Mouse (Mus musculus): ENCODE data around the gene Cacng2. TPM values are rescaled to one million over a fixed set of nuclear protein-coding genes. Genes with fewer than 3 reads are reported as not detected.

Gene Cacng2
- polyA plus RNA-seq, 1 experiment from 2014 or later, result 0.25 TPM

- no peaks in the 10 kb centered on the region for H3K4me1 ChIP-seq (ENCODE audit: control insufficient read depth, insufficient read depth, low read length)
- no peaks in the 10 kb centered on the region for H3K27me3 ChIP-seq (ENCODE audit: control insufficient read depth, insufficient read depth, low read length)
- no peak overlapping the region for H3K4me2 ChIP-seq (ENCODE audit: low read depth, low read length)
- H3K9me3 ChIP-seq (replicated peaks; ENCODE audit: control insufficient read depth, low read length), result no peaks in the 10 kb centered on the region
- ATAC-seq (replicated peaks; ENCODE audit: insufficient number of reproducible peaks, low FRiP score, low TSS enrichment, low read depth) (no peak), DNase-seq (ENCODE audit: low spot score) (no peak)
- no peak overlapping the region for H3K9ac ChIP-seq (replicated peaks; ENCODE audit: low read length)
- H3K36me3 ChIP-seq (replicated peaks; ENCODE audit: control insufficient read depth, insufficient read depth, low read depth, low read length), result no peaks in the 10 kb centered on the region
- no peak overlapping the region for H3K4me3 ChIP-seq (ENCODE audit: low read depth, low read length)
- H3K27ac ChIP-seq (replicated peaks; ENCODE audit: low read depth, low read length), result no peak overlapping the region
- WGBS, result 55% methylated on average over 6 of the region's 6 CpGs
Measured at GRCm38 (mm10) chr15:78064340-78064739, 55.5 kb downstream of the Cacng2 start.

GRCm38 (mm10) chr15:78062467-78062866 is 57.4 kb downstream of the Cacng2 start:
- Histone ChIP-seq H3K27ac (replicated peaks; ENCODE audit: low read depth, low read length) (no peak overlapping the region), H3K36me3 (replicated peaks; ENCODE audit: control insufficient read depth, insufficient read depth, low read depth, low read length) (no peaks in the 10 kb centered on the region), H3K9ac (replicated peaks; ENCODE audit: low read length) (no peak overlapping the region), H3K9me3 (replicated peaks; ENCODE audit: control insufficient read depth, low read length) (no peaks in the 10 kb centered on the region), H3K4me3 (ENCODE audit: low read depth, low read length) (no peak overlapping the region), H3K4me2 (ENCODE audit: low read depth, low read length) (no peak overlapping the region), H3K4me1 (ENCODE audit: control insufficient read depth, insufficient read depth, low read length) (no peaks in the 10 kb centered on the region), H3K27me3 (ENCODE audit: control insufficient read depth, insufficient read depth, low read length) (no peaks in the 10 kb centered on the region)
- DNase-seq (ENCODE audit: low spot score) (no peak), ATAC-seq (replicated peaks; ENCODE audit: insufficient number of reproducible peaks, low FRiP score, low TSS enrichment, low read depth) (no peak)
- WGBS, result 82% methylated on average over 14 of the region's 14 CpGs

- WGBS, result 83% methylated on average over 1 of the region's 1 CpGs
- Histone ChIP-seq H3K9ac (replicated peaks; ENCODE audit: low read length) (no peak overlapping the region), H3K4me2 (ENCODE audit: low read depth, low read length) (no peak overlapping the region), H3K4me3 (ENCODE audit: low read depth, low read length) (no peak overlapping the region), H3K36me3 (replicated peaks; ENCODE audit: control insufficient read depth, insufficient read depth, low read depth, low read length) (no peaks in the 10 kb centered on the region), H3K27ac (replicated peaks; ENCODE audit: low read depth, low read length) (no peak overlapping the region), H3K9me3 (replicated peaks; ENCODE audit: control insufficient read depth, low read length) (no peaks in the 10 kb centered on the region), H3K4me1 (ENCODE audit: control insufficient read depth, insufficient read depth, low read length) (no peaks in the 10 kb centered on the region), H3K27me3 (ENCODE audit: control insufficient read depth, insufficient read depth, low read length) (no peaks in the 10 kb centered on the region)
- no peak for DNase-seq (ENCODE audit: low spot score)
- ATAC-seq (replicated peaks; ENCODE audit: insufficient number of reproducible peaks, low FRiP score, low TSS enrichment, low read depth), result no peak
Measured at GRCm38 (mm10) chr15:78056930-78057329, 62.9 kb downstream of the Cacng2 start.

- Histone ChIP-seq H3K9me3 (replicated peaks; ENCODE audit: control insufficient read depth, low read length) (no peaks in the 10 kb centered on the region), H3K36me3 (replicated peaks; ENCODE audit: control insufficient read depth, insufficient read depth, low read depth, low read length) (no peaks in the 10 kb centered on the region), H3K4me1 (ENCODE audit: control insufficient read depth, insufficient read depth, low read length) (no peaks in the 10 kb centered on the region), H3K4me3 (ENCODE audit: low read depth, low read length) (no peak overlapping the region), H3K27me3 (ENCODE audit: control insufficient read depth, insufficient read depth, low read length) (no peaks in the 10 kb centered on the region), H3K27ac (replicated peaks; ENCODE audit: low read depth, low read length) (no peak overlapping the region), H3K9ac (replicated peaks; ENCODE audit: low read length) (no peak overlapping the region), H3K4me2 (ENCODE audit: low read depth, low read length) (no peak overlapping the region)
- ATAC-seq (replicated peaks; ENCODE audit: insufficient number of reproducible peaks, low FRiP score, low TSS enrichment, low read depth) (no peak), DNase-seq (ENCODE audit: low spot score) (no peak)
- WGBS, result 85% methylated on average over 10 of the region's 10 CpGs
Measured at GRCm38 (mm10) chr15:78050682-78051081, 69.1 kb downstream of the Cacng2 start.

- no peaks in the 10 kb centered on the region for H3K9me3 ChIP-seq (replicated peaks; ENCODE audit: control insufficient read depth, low read length)
- H3K9ac ChIP-seq (replicated peaks; ENCODE audit: low read length), result no peak overlapping the region
- no peak overlapping the region for H3K4me2 ChIP-seq (ENCODE audit: low read depth, low read length)
- WGBS, result 78% methylated on average over 2 of the region's 2 CpGs
- H3K4me1 ChIP-seq (ENCODE audit: control insufficient read depth, insufficient read depth, low read length), result no peaks in the 10 kb centered on the region
- ATAC-seq (replicated peaks; ENCODE audit: insufficient number of reproducible peaks, low FRiP score, low TSS enrichment, low read depth) (no peak), DNase-seq (ENCODE audit: low spot score) (no peak)
- no peaks in the 10 kb centered on the region for H3K36me3 ChIP-seq (replicated peaks; ENCODE audit: control insufficient read depth, insufficient read depth, low read depth, low read length)
- H3K27me3 ChIP-seq (ENCODE audit: control insufficient read depth, insufficient read depth, low read length), result no peaks in the 10 kb centered on the region
- H3K27ac ChIP-seq (replicated peaks; ENCODE audit: low read depth, low read length), result no peak overlapping the region
- no peak overlapping the region for H3K4me3 ChIP-seq (ENCODE audit: low read depth, low read length)
Measured at GRCm38 (mm10) chr15:78049933-78050332, 69.9 kb downstream of the Cacng2 start.

GRCm38 (mm10) chr15:78045842-78046241 is 74.0 kb downstream of the Cacng2 start:
- H3K36me3 ChIP-seq (replicated peaks; ENCODE audit: control insufficient read depth, insufficient read depth, low read depth, low read length), result no peaks in the 10 kb centered on the region
- DNase-seq (ENCODE audit: low spot score) (no peak), ATAC-seq (replicated peaks; ENCODE audit: insufficient number of reproducible peaks, low FRiP score, low TSS enrichment, low read depth) (no peak)
- H3K27me3 ChIP-seq (ENCODE audit: control insufficient read depth, insufficient read depth, low read length), result no peaks in the 10 kb centered on the region
- no peaks in the 10 kb centered on the region for H3K9me3 ChIP-seq (replicated peaks; ENCODE audit: control insufficient read depth, low read length)
- H3K27ac ChIP-seq (replicated peaks; ENCODE audit: low read depth, low read length), result no peak overlapping the region
- WGBS, result 76% methylated on average over 7 of the region's 7 CpGs
- no peaks in the 10 kb centered on the region for H3K4me1 ChIP-seq (ENCODE audit: control insufficient read depth, insufficient read depth, low read length)
- H3K4me2 ChIP-seq (ENCODE audit: low read depth, low read length), result no peak overlapping the region
- no peak overlapping the region for H3K9ac ChIP-seq (replicated peaks; ENCODE audit: low read length)
- H3K4me3 ChIP-seq (ENCODE audit: low read depth, low read length), result no peak overlapping the region

GRCm38 (mm10) chr15:78045314-78045713 is 74.5 kb downstream of the Cacng2 start:
- H3K27ac ChIP-seq (replicated peaks; ENCODE audit: low read depth, low read length), result no peak overlapping the region
- DNase-seq (ENCODE audit: low spot score) (no peak), ATAC-seq (replicated peaks; ENCODE audit: insufficient number of reproducible peaks, low FRiP score, low TSS enrichment, low read depth) (no peak)
- H3K4me3 ChIP-seq (ENCODE audit: low read depth, low read length), result no peak overlapping the region
- WGBS, result 72% methylated on average over 7 of the region's 7 CpGs
- H3K9me3 ChIP-seq (replicated peaks; ENCODE audit: control insufficient read depth, low read length), result no peaks in the 10 kb centered on the region
- H3K9ac ChIP-seq (replicated peaks; ENCODE audit: low read length), result no peak overlapping the region
- H3K27me3 ChIP-seq (ENCODE audit: control insufficient read depth, insufficient read depth, low read length), result no peaks in the 10 kb centered on the region
- H3K4me2 ChIP-seq (ENCODE audit: low read depth, low read length), result no peak overlapping the region
- H3K4me1 ChIP-seq (ENCODE audit: control insufficient read depth, insufficient read depth, low read length), result no peaks in the 10 kb centered on the region
- no peaks in the 10 kb centered on the region for H3K36me3 ChIP-seq (replicated peaks; ENCODE audit: control insufficient read depth, insufficient read depth, low read depth, low read length)

GRCm38 (mm10) chr15:78044826-78045225 is 75.0 kb downstream of the Cacng2 start:
- no peaks in the 10 kb centered on the region for H3K4me1 ChIP-seq (ENCODE audit: control insufficient read depth, insufficient read depth, low read length)
- H3K9me3 ChIP-seq (replicated peaks; ENCODE audit: control insufficient read depth, low read length), result no peaks in the 10 kb centered on the region
- H3K27me3 ChIP-seq (ENCODE audit: control insufficient read depth, insufficient read depth, low read length), result no peaks in the 10 kb centered on the region
- WGBS, result 79% methylated on average over 6 of the region's 6 CpGs
- H3K27ac ChIP-seq (replicated peaks; ENCODE audit: low read depth, low read length), result no peak overlapping the region
- no peak overlapping the region for H3K4me2 ChIP-seq (ENCODE audit: low read depth, low read length)
- no peak overlapping the region for H3K4me3 ChIP-seq (ENCODE audit: low read depth, low read length)
- H3K9ac ChIP-seq (replicated peaks; ENCODE audit: low read length), result no peak overlapping the region
- H3K36me3 ChIP-seq (replicated peaks; ENCODE audit: control insufficient read depth, insufficient read depth, low read depth, low read length), result no peaks in the 10 kb centered on the region
- no peak for DNase-seq (ENCODE audit: low spot score)
- no peak for ATAC-seq (replicated peaks; ENCODE audit: insufficient number of reproducible peaks, low FRiP score, low TSS enrichment, low read depth)
